Mouse (Mus musculus): ENCODE results near the gene Gm21797.
"Not testable (repeated sequence)": the region's sequence is repeated elsewhere in the genome, so short reads cannot be mapped to it uniquely, and the experiment has no call there.

The Gm21797 gene

DNA sequence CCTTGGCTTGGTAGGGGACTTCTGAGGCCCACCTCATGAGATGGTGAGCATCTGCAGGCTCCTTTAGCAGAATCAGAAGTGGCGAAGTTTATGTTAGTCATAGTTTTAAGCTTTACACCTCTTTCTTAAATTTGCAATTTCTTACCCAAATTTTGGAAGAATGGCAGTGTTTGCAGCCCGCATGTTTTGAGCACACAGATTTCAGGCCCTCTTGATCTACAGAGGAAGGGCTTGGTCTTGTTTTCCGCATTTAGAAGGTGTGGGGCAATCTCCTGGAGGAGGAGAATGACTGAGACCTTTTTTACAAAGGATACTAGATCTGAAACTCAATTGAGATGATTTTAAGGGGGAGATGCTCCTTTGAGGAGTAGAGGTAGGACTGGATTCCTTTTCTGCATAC is at the start of gene Gm21797:
Gene Gm21797, minus strand, starts transcription at position 101 of the 400 bp plus-strand sequence.
- not testable (repeated sequence) for DNase-seq

GRCm38 (mm10) chrY:40804614-40805013 is 29.0 kb upstream of the Gm21797 start, which contains the start of gene Gm20795:
Gene Gm20795 (plus strand): TSS chrY:40804914.
- not testable (repeated sequence) for DNase-seq

All from layer of hippocampus, adult 9-11 months (tissue).